Mouse (Mus musculus): ENCODE measurements around the gene Mtmr2.
A peak's percentile ranks its signal among the peaks of the same experiment; 100 is the strongest.

DNA sequence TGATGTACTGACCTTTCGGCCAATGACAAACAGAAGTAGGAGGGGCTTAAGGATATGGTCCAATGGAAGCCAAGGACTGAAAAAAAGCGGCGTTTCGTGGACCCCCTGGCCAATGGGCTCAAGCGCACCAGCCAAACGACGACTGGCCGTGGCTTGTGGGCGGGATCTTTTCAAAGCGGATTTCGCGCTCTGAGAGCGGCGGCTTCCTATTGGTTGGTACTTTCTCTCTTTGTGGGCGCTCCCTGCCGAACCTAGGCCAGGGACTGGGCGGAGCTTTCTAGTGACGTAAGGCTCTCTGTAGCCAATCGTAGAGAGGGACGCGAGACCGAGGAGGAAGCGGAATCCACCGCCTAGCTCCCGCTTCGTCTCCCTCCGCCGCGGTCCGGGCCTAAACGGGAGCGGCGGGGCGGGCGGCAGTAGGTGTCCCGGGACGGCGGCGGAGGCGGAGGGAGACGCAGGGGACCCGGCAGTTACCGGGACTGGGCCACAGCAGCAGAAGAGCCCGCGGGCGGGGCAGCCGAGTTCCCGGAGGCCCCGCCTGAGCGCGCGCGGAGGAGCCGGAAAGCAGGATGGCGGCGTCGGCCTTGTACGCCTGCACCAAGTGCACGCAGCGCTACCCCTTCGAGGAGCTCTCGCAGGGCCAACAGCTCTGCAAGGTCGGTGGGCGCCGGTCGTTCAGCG lies 79.3 kb downstream of the Mtmr2 start, which contains the start of gene Fam76b:
- no peak for TF ChIP-seq CTCF (IDR thresholded peaks at IDR 0.05; ENCODE audit: borderline replicate concordance, insufficient read depth, low read length)
- TF ChIP-seq POLR2A (IDR thresholded peaks at IDR 0.05; ENCODE audit: low read depth, low read length) = peak; percentile 58
